Mouse (Mus musculus) heart, postnatal 0 days (tissue): ENCODE measurements around the gene Nfic.

Source experiments
- CTCF ChIP-seq: IDR thresholded peaks from 2 replicates; pipeline ENCODE4 v1.5.1; 2016; ENCODE audit warnings: antibody characterized with exemption, control low read depth, low read depth
- EP300 ChIP-seq: IDR thresholded peaks from 2 replicates; pipeline ENCODE4 v1.6.1; 2016; ENCODE audit warnings: antibody characterized with exemption, low read depth

GRCm38 (mm10) chr10:81400371-81401204 is 54.8 kb downstream of the Nfic start:
- TF ChIP-seq EP300 (no peak), CTCF (no peak)
